Mouse (Mus musculus) kidney, embryonic 16.5 days (tissue): ENCODE results near the gene Scn10a. TPM values are rescaled to one million over a fixed set of nuclear protein-coding genes. Genes with fewer than 3 reads are reported as not detected.

Source experiments
- ATAC-seq: fragments of 200-750 bp; cut with Nextera tagmentation; 2 replicates; pipeline ENCODE4 v1.8.0; 2017; ENCODE audit warnings: moderate TSS enrichment; ENCODE audit not compliant: low FRiP score, low TSS enrichment
- H3K27ac ChIP-seq: fragments of 300-500 bp; sonication (generic); 2 replicates; pipeline ENCODE4 v1.5.1; 2014; ENCODE audit warnings: low read length
- H3K27me3 ChIP-seq: fragments of 300-500 bp; sonication (generic); 2 replicates; pipeline ENCODE4 v1.6.1; 2014; ENCODE audit warnings: low read length, control low read depth, mixed read lengths; ENCODE audit not compliant: insufficient read depth
- H3K36me3 ChIP-seq: fragments of 300-500 bp; sonication (generic); 2 replicates; pipeline ENCODE4 v1.6.1; 2014; ENCODE audit warnings: low read length, control low read depth, mixed read lengths; ENCODE audit not compliant: insufficient read depth
- H3K4me1 ChIP-seq: fragments of 300-500 bp; sonication (generic); 2 replicates; pipeline ENCODE4 v1.6.1; 2014; ENCODE audit warnings: low read length, control low read depth, mixed read lengths; ENCODE audit not compliant: insufficient read depth
- H3K4me2 ChIP-seq: fragments of 300-500 bp; sonication (generic); replicated peaks from 2 replicates; pipeline ENCODE4 v1.6.1; 2014; ENCODE audit warnings: low read depth, low read length
- H3K4me3 ChIP-seq: fragments of 300-500 bp; sonication (generic); 2 replicates; pipeline ENCODE4 v1.5.1; 2014; ENCODE audit warnings: mild to moderate bottlenecking, low read length
- H3K9ac ChIP-seq: fragments of 300-500 bp; sonication (generic); replicated peaks from 2 replicates; pipeline ENCODE4 v1.6.1; 2014; ENCODE audit warnings: low read length
- H3K9me3 ChIP-seq: fragments of 300-500 bp; sonication (generic); 2 replicates; pipeline ENCODE4 v1.6.1; 2016; ENCODE audit warnings: low read length, control low read depth
- WGBS: fragments of 180-500 bp; shearing (Covaris S2); extraction: QIAGEN DNeasy Blood & Tissue Kit; methylation state at CpG from one replicate; pipeline ENCODE4 v1.1.7; 2014; 5-methylcytosine and 5-hydroxymethylcytosine counted together
- polyA plus RNA-seq: library from polyadenylated mRNA; unstranded; fragments of >200 nt; fragmentation: Nextera tagmentation; extraction: Ambion mirVana; gene quantifications from 2 replicates; pipeline ENCODE4 v1.2.1, GENCODE M21; 2015

Gene Scn10a
- polyA plus RNA-seq, 1 experiment from 2014 or later, result 0.02 TPM

DNA sequence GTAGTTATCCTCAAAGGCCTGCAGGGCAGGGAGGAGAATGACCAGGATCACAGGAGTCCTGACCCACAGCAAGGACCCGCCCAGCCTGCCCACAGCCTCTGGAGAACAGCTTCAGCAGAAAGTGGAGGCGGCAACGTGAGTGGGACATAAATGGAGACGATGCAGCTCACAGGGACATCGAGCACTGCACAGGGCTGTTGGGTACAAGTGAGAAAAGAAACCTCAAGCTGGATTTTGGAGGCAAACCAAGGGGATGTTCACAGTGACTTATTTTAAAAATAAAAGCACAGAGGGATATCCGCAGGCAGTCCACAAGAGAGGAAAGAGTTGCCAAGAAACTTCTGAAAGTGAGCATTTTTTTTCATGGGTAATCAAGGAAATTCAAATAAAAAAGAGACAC, 91.9 kb downstream of the Scn10a start:
- peaks cover 6% of the 10 kb centered on the region; the same call in 1 of the 2 replicates for H3K9me3 ChIP-seq
- no peak overlapping the region for H3K9ac ChIP-seq
- no peak overlapping the region for H3K4me3 ChIP-seq
- no peak for ATAC-seq
- peaks cover 72% of the 10 kb centered on the region for H3K27me3 ChIP-seq
- H3K4me1 ChIP-seq, result peaks cover 11% of the 10 kb centered on the region; the same call in 1 of the 2 replicates
- no peak overlapping the region for H3K27ac ChIP-seq
- H3K36me3 ChIP-seq, result no peaks in the 10 kb centered on the region
- H3K4me2 ChIP-seq, result no peak overlapping the region
- WGBS, result 72% methylated on average over 6 of the region's 6 CpGs

DNA sequence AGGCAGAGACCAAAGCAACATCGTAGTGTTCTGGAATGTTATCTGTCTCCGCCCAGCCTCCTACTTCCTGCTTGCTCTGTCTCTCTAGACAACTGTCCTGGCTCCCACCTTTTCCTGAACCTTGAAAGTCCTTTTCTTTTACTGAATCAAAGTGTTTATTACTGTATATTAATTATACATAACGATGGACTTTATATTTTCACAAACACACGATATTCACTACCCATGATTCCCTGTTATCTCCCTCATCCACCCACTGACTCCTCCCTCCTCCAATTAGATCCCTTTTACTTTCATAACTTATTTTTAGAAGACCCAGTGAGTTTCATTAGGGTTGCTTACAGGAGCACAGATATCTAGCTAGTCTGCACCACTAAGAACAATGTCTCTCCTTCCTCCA, 95.0 kb downstream of the Scn10a start:
- Histone ChIP-seq H3K4me2 (no peak overlapping the region), H3K27me3 (peaks cover 54% of the 10 kb centered on the region), H3K9me3 (peaks cover 6% of the 10 kb centered on the region; the same call in 1 of the 2 replicates), H3K4me3 (no peak overlapping the region), H3K9ac (no peak overlapping the region), H3K27ac (no peak overlapping the region), H3K36me3 (no peaks in the 10 kb centered on the region), H3K4me1 (no peaks in the 10 kb centered on the region)
- ATAC-seq, result no peak
- 72% methylated on average over 4 of the region's 4 CpGs for WGBS

DNA sequence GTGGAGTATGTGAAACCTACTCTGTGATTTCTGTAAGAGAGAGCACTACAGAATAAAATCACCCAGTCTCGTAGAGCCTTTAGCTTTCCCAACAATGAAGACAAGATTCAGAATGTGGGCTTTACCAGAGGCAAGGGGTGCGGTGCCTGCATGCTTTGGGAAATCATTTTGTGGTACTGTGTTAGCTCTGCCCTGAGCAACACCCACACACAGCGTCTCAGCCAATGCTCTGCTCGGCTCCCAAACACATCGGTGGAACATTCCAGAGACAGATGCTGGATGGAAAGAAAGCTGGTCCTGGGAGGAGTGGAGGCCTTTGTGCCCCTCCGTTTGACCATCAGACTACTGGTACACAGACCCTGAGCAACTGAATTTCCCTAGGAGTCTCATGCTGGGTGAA, 104.3 kb downstream of the Scn10a start:
- Histone ChIP-seq H3K27ac (no peak overlapping the region), H3K4me3 (no peak overlapping the region), H3K9me3 (no peaks in the 10 kb centered on the region), H3K9ac (no peak overlapping the region), H3K27me3 (peaks cover 25% of the 10 kb centered on the region), H3K4me1 (no peaks in the 10 kb centered on the region), H3K36me3 (no peaks in the 10 kb centered on the region), H3K4me2 (no peak overlapping the region)
- no peak for ATAC-seq
- 75% methylated on average over 6 of the region's 6 CpGs for WGBS

DNA sequence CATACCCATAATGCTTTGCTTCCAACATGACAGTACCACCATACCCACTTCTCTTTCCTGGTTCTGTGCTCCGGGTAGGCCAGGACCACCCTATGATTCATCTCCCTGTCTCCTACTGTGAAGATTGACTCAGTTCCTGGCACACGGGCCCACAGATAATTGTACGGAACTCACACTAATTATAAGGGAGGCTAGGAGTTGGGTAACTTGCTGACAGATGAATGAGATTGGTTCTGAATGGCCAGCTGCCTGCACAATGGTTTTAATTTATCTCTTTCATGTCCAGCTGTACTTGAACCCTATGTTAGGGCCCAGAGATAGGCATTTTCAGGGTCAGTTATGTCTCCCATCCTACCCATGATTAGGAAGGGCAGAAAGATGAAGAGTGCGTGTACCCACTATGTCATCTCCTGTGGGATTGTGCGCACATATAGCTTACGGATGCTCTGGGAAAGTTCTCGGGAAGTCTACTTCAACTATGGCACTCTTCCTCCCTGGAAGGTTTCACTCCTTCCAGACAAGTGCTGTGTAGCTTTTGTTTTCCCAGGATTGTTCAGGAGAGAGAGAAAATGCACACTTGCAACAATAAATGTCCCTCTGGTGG, 108.5 kb downstream of the Scn10a start:
- no peak overlapping the region for H3K4me2 ChIP-seq
- ATAC-seq, result no peak
- no peak overlapping the region for H3K4me3 ChIP-seq
- H3K9me3 ChIP-seq, result no peaks in the 10 kb centered on the region
- H3K36me3 ChIP-seq, result no peaks in the 10 kb centered on the region
- no peaks in the 10 kb centered on the region for H3K4me1 ChIP-seq
- no peak overlapping the region for H3K9ac ChIP-seq
- H3K27me3 ChIP-seq, result peaks cover 7% of the 10 kb centered on the region
- no peak overlapping the region for H3K27ac ChIP-seq
- 91% methylated on average over 7 of the region's 7 CpGs for WGBS

DNA sequence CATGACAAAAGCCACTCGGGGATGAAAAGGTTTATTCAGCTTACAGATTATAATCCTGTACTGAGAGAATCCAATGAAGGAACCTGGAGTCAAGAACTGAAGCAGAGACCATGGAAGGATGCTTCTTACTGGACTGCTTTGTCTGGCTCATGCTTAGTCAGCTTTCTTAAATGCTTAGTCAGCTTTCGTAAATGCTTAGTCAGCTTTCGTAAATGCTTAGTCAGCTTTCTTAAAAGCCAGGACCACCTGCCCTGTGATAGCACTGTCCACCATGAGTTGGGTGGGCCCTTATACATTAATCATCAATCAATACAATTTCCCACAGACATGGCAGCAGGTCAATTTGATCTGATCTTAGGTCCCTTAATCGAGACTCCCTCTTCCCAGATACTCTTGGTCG, 112.2 kb downstream of the Scn10a start:
- Histone ChIP-seq H3K4me1 (no peaks in the 10 kb centered on the region), H3K9ac (no peak overlapping the region), H3K9me3 (no peaks in the 10 kb centered on the region), H3K27me3 (peaks cover 4% of the 10 kb centered on the region; the same call in 1 of the 2 replicates), H3K4me2 (no peak overlapping the region), H3K27ac (no peak overlapping the region), H3K36me3 (no peaks in the 10 kb centered on the region), H3K4me3 (no peak overlapping the region)
- 87% methylated on average over 5 of the region's 5 CpGs for WGBS
- ATAC-seq, result no peak

DNA sequence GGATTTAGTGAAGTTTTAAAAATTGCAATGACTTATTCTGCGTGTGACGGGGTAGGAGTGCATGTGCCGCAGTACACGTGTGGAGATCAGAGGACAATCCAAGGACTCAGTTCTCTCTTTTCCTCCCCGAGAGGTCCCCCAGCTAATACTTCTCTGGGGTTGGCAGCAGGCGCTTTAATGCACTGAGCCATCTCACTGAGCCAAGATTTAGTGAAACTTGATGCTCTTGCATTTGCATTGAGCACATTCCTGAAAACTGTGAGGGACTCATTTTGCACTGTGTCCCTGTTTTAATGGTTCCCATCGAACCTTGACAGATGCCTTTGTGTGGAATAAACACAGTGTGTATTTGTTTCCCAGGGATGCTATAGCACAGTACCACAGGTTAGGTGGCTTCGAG, 114.5 kb downstream of the Scn10a start:
- Histone ChIP-seq H3K4me2 (no peak overlapping the region), H3K27me3 (peaks cover 4% of the 10 kb centered on the region; the same call in 1 of the 2 replicates), H3K4me1 (no peaks in the 10 kb centered on the region), H3K9me3 (peaks cover 5% of the 10 kb centered on the region; the same call in 1 of the 2 replicates), H3K36me3 (no peaks in the 10 kb centered on the region), H3K4me3 (no peak overlapping the region), H3K27ac (no peak overlapping the region), H3K9ac (no peak overlapping the region)
- 54% methylated on average over 8 of the region's 8 CpGs for WGBS
- no peak for ATAC-seq

DNA sequence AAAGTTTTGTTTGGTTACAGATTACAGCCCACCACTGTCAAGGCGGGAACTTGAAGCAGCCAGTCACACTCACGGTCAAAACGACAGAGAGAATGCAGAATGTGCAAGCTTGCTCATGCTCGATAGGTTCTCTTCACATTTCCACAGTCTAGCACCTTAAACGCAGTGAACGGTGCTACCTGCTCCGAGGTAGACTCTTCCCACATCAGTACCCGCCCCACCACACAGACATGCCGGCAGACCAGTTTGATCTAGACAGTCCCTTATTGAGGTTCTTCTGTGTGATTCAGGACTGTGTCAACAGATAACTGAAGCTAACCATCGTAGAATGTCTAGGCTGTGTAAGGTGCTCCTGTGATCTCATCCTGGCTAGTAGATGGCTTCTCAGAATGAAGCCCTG, 120.6 kb downstream of the Scn10a start:
- no peak overlapping the region for H3K27ac ChIP-seq
- no peak overlapping the region for H3K4me2 ChIP-seq
- H3K4me1 ChIP-seq, result no peaks in the 10 kb centered on the region
- no peak overlapping the region for H3K4me3 ChIP-seq
- H3K9me3 ChIP-seq, result peaks cover 5% of the 10 kb centered on the region; the same call in 1 of the 2 replicates
- H3K36me3 ChIP-seq, result no peaks in the 10 kb centered on the region
- 78% methylated on average over 10 of the region's 10 CpGs for WGBS
- H3K27me3 ChIP-seq, result 0 out of 2 replicates have a peak, but pooled peaks cover 4% of the 10 kb centered on the region
- ATAC-seq, result no peak
- no peak overlapping the region for H3K9ac ChIP-seq

DNA sequence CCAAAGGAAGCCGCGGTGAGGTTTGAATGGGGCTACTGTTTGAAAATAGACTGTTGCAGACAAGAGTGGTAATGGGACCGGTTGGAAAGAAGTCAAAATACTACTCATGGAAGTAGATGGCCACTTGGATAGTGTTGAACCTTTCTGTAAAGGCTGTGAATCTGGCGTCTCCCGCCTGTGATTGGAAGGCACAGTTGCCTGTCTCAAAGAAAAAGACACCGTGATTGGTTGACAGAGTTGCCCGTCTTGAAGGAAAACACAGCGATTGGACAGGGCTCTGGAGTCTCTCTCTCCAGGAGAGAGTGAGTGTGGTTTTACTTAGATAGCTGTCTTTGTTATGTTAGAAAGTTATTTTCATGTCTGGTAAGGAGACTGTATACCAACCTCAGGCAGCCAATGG, 121.8 kb downstream of the Scn10a start:
- WGBS, result 82% methylated on average over 8 of the region's 8 CpGs
- no peak overlapping the region for H3K27ac ChIP-seq
- no peak overlapping the region for H3K4me3 ChIP-seq
- peaks cover 5% of the 10 kb centered on the region; the same call in 1 of the 2 replicates for H3K9me3 ChIP-seq
- ATAC-seq, result no peak
- H3K27me3 ChIP-seq, result 0 out of 2 replicates have a peak, but pooled peaks cover 4% of the 10 kb centered on the region
- H3K4me2 ChIP-seq, result no peak overlapping the region
- H3K4me1 ChIP-seq, result no peaks in the 10 kb centered on the region
- H3K9ac ChIP-seq, result no peak overlapping the region
- no peaks in the 10 kb centered on the region for H3K36me3 ChIP-seq

DNA sequence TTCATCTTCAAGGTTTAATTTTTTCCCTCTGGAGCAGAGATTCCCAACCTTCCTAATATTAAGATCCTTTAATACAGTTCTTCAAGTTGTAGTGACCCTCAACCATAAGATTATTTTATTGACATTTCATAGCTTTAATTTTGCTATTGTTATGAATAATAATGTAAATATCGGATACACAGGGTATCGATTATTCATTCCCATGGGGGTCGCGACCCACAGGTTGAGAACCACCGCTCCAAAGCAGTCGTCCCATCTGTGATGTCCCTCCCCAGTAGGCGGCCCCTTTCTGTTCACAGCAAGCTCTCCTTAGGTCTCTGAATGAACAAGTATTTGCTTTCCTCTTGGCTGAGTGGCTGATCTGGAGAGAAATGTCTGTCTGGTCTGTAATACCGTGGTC, 129.5 kb downstream of the Scn10a start:
- Histone ChIP-seq H3K4me3 (no peak overlapping the region), H3K27me3 (peaks cover 17% of the 10 kb centered on the region), H3K9ac (no peak overlapping the region), H3K9me3 (no peaks in the 10 kb centered on the region), H3K4me1 (peaks cover 7% of the 10 kb centered on the region), H3K36me3 (no peaks in the 10 kb centered on the region), H3K4me2 (no peak overlapping the region), H3K27ac (no peak overlapping the region)
- WGBS, result 88% methylated on average over 8 of the region's 8 CpGs
- ATAC-seq, result no peak

DNA sequence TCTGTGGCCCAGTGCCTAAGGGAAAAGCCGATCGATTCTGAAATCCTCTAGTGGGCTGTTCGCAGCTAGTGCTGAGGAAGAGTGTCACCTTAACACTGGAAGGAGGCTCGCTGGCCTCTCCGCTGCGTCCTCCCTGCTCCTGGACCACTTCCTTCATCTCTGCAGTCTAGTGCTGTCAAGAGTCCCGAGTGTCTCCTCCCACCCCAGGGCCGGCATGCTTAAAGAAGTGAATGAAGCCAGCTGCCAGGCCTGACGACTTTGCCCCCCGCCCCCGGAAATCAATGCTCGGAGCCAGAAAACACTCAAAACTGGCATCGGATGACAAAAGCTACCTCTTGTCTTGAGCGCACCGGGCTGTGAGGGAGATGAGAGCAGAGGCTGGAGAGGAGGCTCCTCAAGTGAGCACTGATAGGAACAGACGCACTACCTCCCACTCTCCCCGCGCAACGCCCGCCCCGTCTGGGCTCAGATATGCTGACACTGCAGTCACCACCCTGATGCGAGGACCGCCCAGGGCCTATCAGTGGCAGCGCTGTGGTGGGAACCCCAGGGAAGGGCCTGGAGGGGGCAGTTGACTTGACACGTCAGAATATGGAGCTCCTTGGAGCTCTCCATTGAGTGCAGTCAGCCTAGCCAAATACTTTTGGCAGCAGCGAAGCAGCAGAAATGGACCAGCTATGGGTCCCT, 130.2 kb downstream of the Scn10a start:
- Histone ChIP-seq H3K4me3 (peak overlapping the region; percentile 21), H3K4me2 (peak overlapping the region; percentile 40), H3K4me1 (peaks cover 7% of the 10 kb centered on the region), H3K9ac (no peak overlapping the region), H3K9me3 (no peaks in the 10 kb centered on the region), H3K27me3 (peaks cover 20% of the 10 kb centered on the region), H3K36me3 (no peaks in the 10 kb centered on the region), H3K27ac (no peak overlapping the region)
- 13% methylated on average over 26 of the region's 26 CpGs for WGBS
- ATAC-seq, result no peak
